Mouse (Mus musculus): ENCODE measurements around the gene Ccdc159. TPM values are rescaled to one million over a fixed set of nuclear protein-coding genes. Genes with fewer than 3 reads are reported as not detected.

Ccdc159 gene
- polyA plus RNA-seq, 1 experiment from 2014 or later = 12.2 TPM

- CTCF ChIA-PET = no interaction called here
- in situ Hi-C loops (cut with MboI; ENCODE audit: low pct_unique_long_range_greater_than_20kb) = no loop called here
- no peak for DNase-seq (ENCODE audit: low read depth, low spot score)
- no peak for TF ChIP-seq CTCF (IDR thresholded peaks at IDR 0.05)
- POLR2A ChIA-PET = no interaction called here
- no peaks in the 10 kb centered on the region for H3K27me3 ChIP-seq
- ATAC-seq = no peak
Measured at GRCm38 (mm10) chr9:21962010-21962409, 34.7 kb downstream of the Ccdc159 start.

- POLR2A ChIA-PET = no interaction called here
- no peak for ATAC-seq
- DNase-seq (ENCODE audit: low read depth, low spot score) = no peak
- in situ Hi-C loops (cut with MboI; ENCODE audit: low pct_unique_long_range_greater_than_20kb) = no loop called here
- CTCF ChIA-PET = no interaction called here
- no peaks in the 10 kb centered on the region for H3K27me3 ChIP-seq
- no peak for TF ChIP-seq CTCF (IDR thresholded peaks at IDR 0.05)
Measured at GRCm38 (mm10) chr9:21962416-21963059, 35.3 kb downstream of the Ccdc159 start.

- ATAC-seq (no peak), DNase-seq (ENCODE audit: low read depth, low spot score) (no peak)
- ChIA-PET POLR2A (interaction anchor here (0.5 kb wide), 1 partner anchor 18 kb away, joined by 3 read pairs; no protein-coding TSS in a partner anchor), CTCF (interaction anchor here (0.9 to 1.5 kb wide), 2 partner anchors 11 to 25 kb away, joined by 5 read pairs; partner anchors contain the start of gene Rgl3)
- in situ Hi-C loops (cut with MboI; ENCODE audit: low pct_unique_long_range_greater_than_20kb) = no loop called here
- no peak for TF ChIP-seq CTCF (IDR thresholded peaks at IDR 0.05)
- no peaks in the 10 kb centered on the region for H3K27me3 ChIP-seq
Measured at GRCm38 (mm10) chr9:21963417-21963816, 36.1 kb downstream of the Ccdc159 start, which contains the start of gene Epor. TSS of gene Epor (minus strand) at chr9:21963506.

GRCm38 (mm10) chr9:21968883-21969282 is 41.6 kb downstream of the Ccdc159 start:
- in situ Hi-C loops (cut with MboI; ENCODE audit: low pct_unique_long_range_greater_than_20kb) = no loop called here
- no peak for DNase-seq (ENCODE audit: low read depth, low spot score)
- ChIA-PET POLR2A (interaction anchor here (1.1 kb wide), 1 partner anchor 10 kb away, joined by 3 read pairs; no protein-coding TSS in a partner anchor), CTCF (no interaction called here)
- ATAC-seq = no peak
- TF ChIP-seq CTCF (IDR thresholded peaks at IDR 0.05) = no peak
- no peaks in the 10 kb centered on the region for H3K27me3 ChIP-seq

- TF ChIP-seq CTCF (IDR thresholded peaks at IDR 0.05) = no peak
- DNase-seq (ENCODE audit: low read depth, low spot score) (no peak), ATAC-seq (no peak)
- no peaks in the 10 kb centered on the region for H3K27me3 ChIP-seq
- ChIA-PET POLR2A (interaction anchor here (1.1 kb wide), 1 partner anchor 10 kb away, joined by 3 read pairs; no protein-coding TSS in a partner anchor), CTCF (no interaction called here)
- in situ Hi-C loops (cut with MboI; ENCODE audit: low pct_unique_long_range_greater_than_20kb) = no loop called here
Measured at GRCm38 (mm10) chr9:21969304-21969703, 42.0 kb downstream of the Ccdc159 start.

- DNase-seq (ENCODE audit: low read depth, low spot score) (no peak), ATAC-seq (no peak)
- POLR2A ChIA-PET = no interaction called here
- CTCF ChIA-PET = no interaction called here
- in situ Hi-C loops (cut with MboI; ENCODE audit: low pct_unique_long_range_greater_than_20kb) = no loop called here
- no peak for TF ChIP-seq CTCF (IDR thresholded peaks at IDR 0.05)
- H3K27me3 ChIP-seq = no peaks in the 10 kb centered on the region
Measured at GRCm38 (mm10) chr9:21976626-21977175, 49.4 kb downstream of the Ccdc159 start.

GRCm38 (mm10) chr9:21977331-21977730 is 50.1 kb downstream of the Ccdc159 start:
- in situ Hi-C loops (cut with MboI; ENCODE audit: low pct_unique_long_range_greater_than_20kb) = no loop called here
- ChIA-PET POLR2A (no interaction called here), CTCF (no interaction called here)

GRCm38 (mm10) chr9:21977972-21978371 is 50.7 kb downstream of the Ccdc159 start:
- TF ChIP-seq CTCF (IDR thresholded peaks at IDR 0.05) = no peak
- CTCF ChIA-PET = interaction anchor here (1.1 to 1.7 kb wide), 2 partner anchors 11 to 14 kb away, joined by 3 to 4 read pairs; partner anchors contain the start of gene Rgl3
- DNase-seq (ENCODE audit: low read depth, low spot score) (no peak), ATAC-seq (no peak)
- POLR2A ChIA-PET = no interaction called here
- no peaks in the 10 kb centered on the region for H3K27me3 ChIP-seq
- in situ Hi-C loops (cut with MboI; ENCODE audit: low pct_unique_long_range_greater_than_20kb) = no loop called here

More at GRCm38 (mm10) chr9:21977331-21977730, 50.1 kb downstream of the Ccdc159 start:
- no peak for DNase-seq (ENCODE audit: low read depth, low spot score)
- TF ChIP-seq CTCF (IDR thresholded peaks at IDR 0.05) = no peak
- no peaks in the 10 kb centered on the region for H3K27me3 ChIP-seq
- no peak for ATAC-seq

GRCm38 (mm10) chr9:21978398-21979128 is 51.3 kb downstream of the Ccdc159 start:
- DNase-seq (ENCODE audit: low read depth, low spot score) = no peak
- no peak for TF ChIP-seq CTCF (IDR thresholded peaks at IDR 0.05)
- in situ Hi-C loops (cut with MboI; ENCODE audit: low pct_unique_long_range_greater_than_20kb) = no loop called here
- ChIA-PET CTCF (interaction anchor here (0.9 to 1.7 kb wide), 3 partner anchors 10 to 14 kb away, joined by 3 to 4 read pairs (median 3); partner anchors contain the start of gene Rgl3), POLR2A (interaction anchor here (1.1 kb wide), 1 partner anchor 10 kb away, joined by 3 read pairs; no protein-coding TSS in a partner anchor)
- no peaks in the 10 kb centered on the region for H3K27me3 ChIP-seq
- ATAC-seq = no peak

GRCm38 (mm10) chr9:21983911-21984310 is 56.6 kb downstream of the Ccdc159 start:
- CTCF ChIA-PET = no interaction called here
- POLR2A ChIA-PET = no interaction called here
- in situ Hi-C loops (cut with MboI; ENCODE audit: low pct_unique_long_range_greater_than_20kb) = no loop called here
- no peak for DNase-seq (ENCODE audit: low read depth, low spot score)
- ATAC-seq = no peak
- H3K27me3 ChIP-seq = no peaks in the 10 kb centered on the region
- no peak for TF ChIP-seq CTCF (IDR thresholded peaks at IDR 0.05)

Other genes starting within 250 kb of the Ccdc159 start
- gene Ldlr, start 204.0 kb upstream of the Ccdc159 start, polyA plus RNA-seq (2021) = 38.4 TPM
- gene Spc24, start 167.2 kb upstream of the Ccdc159 start, polyA plus RNA-seq (2021) = 38.3 TPM
- 62.4 TPM for gene Kank2, start 128.7 kb upstream of the Ccdc159 start, polyA plus RNA-seq (2021)
- gene Angptl8, start 92.0 kb upstream of the Ccdc159 start, polyA plus RNA-seq (2021) = 15.2 TPM
- 36.1 TPM for gene Dock6, start 74.8 kb upstream of the Ccdc159 start, polyA plus RNA-seq (2021)
- gene Rab3d, start 9.3 kb upstream of the Ccdc159 start, polyA plus RNA-seq (2021) = 22.1 TPM
- gene Tmem205, start 85 bp downstream of the Ccdc159 start, polyA plus RNA-seq (2021) = 54.8 TPM
- gene Plppr2, start 9.6 kb downstream of the Ccdc159 start, polyA plus RNA-seq (2021) = 22.1 TPM
- gene Swsap1, start 28.3 kb downstream of the Ccdc159 start, polyA plus RNA-seq (2021) = 14.0 TPM
- gene Epor, start 36.0 kb downstream of the Ccdc159 start, polyA plus RNA-seq (2021) = 8.5 TPM
- 41.7 TPM for gene Rgl3, start 62.0 kb downstream of the Ccdc159 start, polyA plus RNA-seq (2021)
- gene Ccdc151, start 75.2 kb downstream of the Ccdc159 start, polyA plus RNA-seq (2021) = 7.5 TPM
- 276 TPM for gene Prkcsh, start 75.3 kb downstream of the Ccdc159 start, polyA plus RNA-seq (2021)
- 0.10 TPM for gene Elavl3, start 124.6 kb downstream of the Ccdc159 start, polyA plus RNA-seq (2021)
- not detected for gene Gm49318, start 143.8 kb downstream of the Ccdc159 start, polyA plus RNA-seq (2021)
- gene Zfp653, start 143.9 kb downstream of the Ccdc159 start, polyA plus RNA-seq (2021) = 10.9 TPM
- 44.3 TPM for gene Ecsit, start 158.0 kb downstream of the Ccdc159 start, polyA plus RNA-seq (2021)
- 408 TPM for gene Cnn1, start 171.7 kb downstream of the Ccdc159 start, polyA plus RNA-seq (2021)
- 123 TPM for gene Elof1, start 189.7 kb downstream of the Ccdc159 start, polyA plus RNA-seq (2021)
- gene Acp5, start 208.2 kb downstream of the Ccdc159 start, polyA plus RNA-seq (2021) = not detected
- 72.3 TPM for gene Pigyl, start 229.4 kb downstream of the Ccdc159 start, polyA plus RNA-seq (2021)